ENCODE assay signal across 27 mouse cellular contexts in genomic region chr12:73939542-73939941, GRCm38 (mm10). TPM values are rescaled to one million over a fixed set of nuclear protein-coding genes. Genes with fewer than 3 reads are reported as not detected.
DNase-seq lines count a peak whose midpoint lies in the region; TF ChIP-seq lines count a peak whose summit lies in the region.
"Had no signal": no experiment of that assay in that cellular context is flagged by ENCODE, and none has a peak within 500 bp of the region (broad histone marks: within the 10 kb centered on the region; RNA-seq: fewer than 3 reads in every experiment).

No protein-coding gene starts in this region.

- H3K4me1 ChIP-seq in heart, adult 2 months (ENCODE audit: control insufficient read depth, insufficient read depth, low read length), result no peaks in the 10 kb centered on the region; the same call in 1 of the 2 replicates
- no peaks in the 10 kb centered on the region for H3K4me1 ChIP-seq in heart, embryonic 10.5 days
- H3K4me1 ChIP-seq: embryonic facial prominence, embryonic 13.5 days; forebrain, embryonic 10.5 days; forebrain, embryonic 15.5 days; stomach, embryonic 15.5 days had no signal

- intact Hi-C loops in gastrocnemius, adult 2 months (cut with DNase I), result no loop called here
- intact Hi-C loops in gastrocnemius, postnatal 36 days (cut with DNase I), result no loop called here
- intact Hi-C loops in heart, adult 2 months (cut with DNase I), result no loop called here

- WGBS in heart, adult 2 months, result 38% methylated on average over 6 of the region's 6 CpGs
- WGBS in heart, embryonic 10.5 days, result 81% methylated on average over 6 of the region's 6 CpGs

- H3K79me2 ChIP-seq in heart, adult 2 months (replicated peaks; ENCODE audit: control insufficient read depth, insufficient read depth, low read length), result no peaks in the 10 kb centered on the region

- no peak overlapping the region for H3K9ac ChIP-seq in heart, adult 2 months (ENCODE audit: low read depth, low read length)
- H3K9ac ChIP-seq: embryonic facial prominence, embryonic 13.5 days; forebrain, embryonic 15.5 days; liver, embryonic 14.5 days; stomach, embryonic 15.5 days had no signal

- TF ChIP-seq CTCF in gastrocnemius, adult 2 months (IDR thresholded peaks at IDR 0.05), result no peak
- no peak for TF ChIP-seq CTCF in heart, adult 2 months (IDR thresholded peaks at IDR 0.05)

- peak; percentile 39 for DNase-seq in gastrocnemius, adult 2 months
- DNase-seq in gastrocnemius, postnatal 36 days, result no peak
- peak; percentile 28 to 51 for DNase-seq in heart, adult 2 months
- DNase-seq in heart, embryonic 10.5 days (ENCODE audit: low spot score), result no peak
- peak; percentile 33 for DNase-seq in brain, adult 2 months (ENCODE audit: low read depth, low spot score)
- peak; percentile 26 for DNase-seq in skeletal muscle tissue, adult 2 months (ENCODE audit: low read depth, low spot score)
- DNase-seq in adrenal gland, postnatal 10 days, result no peak
- DNase-seq: adrenal gland, postnatal 14 days; cerebellum, adult 11-12 months; cerebellum, adult 9-11 months; kidney, adult 18-20 months; liver; lung, adult 2 months; lung, postnatal 10 days; midbrain, embryonic 14.5 days had no signal

- H3K9me3 ChIP-seq in heart, embryonic 10.5 days, result no peaks in the 10 kb centered on the region
- H3K9me3 ChIP-seq: embryonic facial prominence, embryonic 13.5 days; forebrain, embryonic 10.5 days; forebrain, embryonic 15.5 days; G1E; stomach, embryonic 15.5 days had no signal

- H3K4me3 ChIP-seq in gastrocnemius, adult 2 months, result no peak overlapping the region
- H3K4me3 ChIP-seq in heart, adult 2 months, result no peak overlapping the region
- H3K4me3 ChIP-seq in heart, embryonic 10.5 days, result no peak overlapping the region
- H3K4me3 ChIP-seq: embryonic facial prominence, embryonic 13.5 days; forebrain, embryonic 10.5 days; forebrain, embryonic 15.5 days; stomach, embryonic 15.5 days had no signal

- H3K27ac ChIP-seq in gastrocnemius, adult 2 months, result no peak overlapping the region
- no peak overlapping the region; the same call in 1 of the 2 replicates for H3K27ac ChIP-seq in heart, adult 2 months
- no peak overlapping the region for H3K27ac ChIP-seq in heart, embryonic 10.5 days
- H3K27ac ChIP-seq: embryonic facial prominence, embryonic 13.5 days; forebrain, embryonic 10.5 days; forebrain, embryonic 15.5 days; kidney, postnatal 0 days; liver, embryonic 14.5 days; stomach, embryonic 15.5 days had no signal

- TF ChIP-seq POLR2A in heart, adult 2 months (IDR thresholded peaks at IDR 0.05; ENCODE audit: insufficient read depth, low read depth, low read length), result no peak

- no peaks in the 10 kb centered on the region for H3K27me3 ChIP-seq in heart, adult 2 months (ENCODE audit: control insufficient read depth, insufficient read depth, low read length)
- H3K27me3 ChIP-seq in heart, embryonic 10.5 days (ENCODE audit: insufficient read depth, poor library complexity, severe bottlenecking), result no peaks in the 10 kb centered on the region
- H3K27me3 ChIP-seq: embryonic facial prominence, embryonic 13.5 days; forebrain, embryonic 15.5 days; Patski; stomach, embryonic 15.5 days had no signal

- peaks cover 54% of the 10 kb centered on the region for H3K36me3 ChIP-seq in heart, adult 2 months (ENCODE audit: control insufficient read depth, insufficient read depth, low read length)
- H3K36me3 ChIP-seq in heart, embryonic 10.5 days, result peaks cover 93% of the 10 kb centered on the region

- 0 out of 2 replicates have a peak, but pooled peaks have one; percentile 18 for TF ChIP-seq EP300 in heart, adult 2 months (IDR thresholded peaks at IDR 0.05; ENCODE audit: insufficient read depth, low read depth, low read length)

RNA-seq across cellular contexts. Expression of gene Gm49321, which starts 2.1 kb away (rescaled TPM):
- 1 to 10 TPM; 1.5 to 2.5 TPM for total RNA-seq in gastrocnemius, adult 2 months (2021)
- 1 to 10 TPM; 2.5 to 3.5 TPM for total RNA-seq in gastrocnemius, postnatal 36 days (2021)
- 1 to 10 TPM; 6.9 to 7.2 TPM for total RNA-seq in heart, adult 2 months (2021)
- not detected in 2 replicates for polyA plus RNA-seq in heart, adult 2 months (2012; rRNA removed)
- polyA plus RNA-seq in heart, embryonic 10.5 days (2016; fragmentation: Nextera tagmentation; extraction: Ambion mirVana), result 13.8 and 15.8 TPM in 2 replicates
- 1 to 10 TPM; 3.3 to 7.9 TPM for total RNA-seq in adrenal gland, postnatal 10 days (2021)
- total RNA-seq: monocyte, adult 5-6 weeks had no signal
- polyA plus RNA-seq: frontal cortex, adult 2 months; G1E; gonadal fat pad, adult 2 months; large intestine, adult 2 months; lung, adult 2 months had no signal

RNA-seq across cellular contexts. Expression of gene Snapc1, which starts 24.7 kb away (rescaled TPM):
- total RNA-seq in gastrocnemius, adult 2 months (2021), result 1 to 10 TPM; 3.9 to 8.8 TPM
- total RNA-seq in gastrocnemius, postnatal 36 days (2021), result 1 to 10 TPM; 3.8 to 5.3 TPM
- 10 to 100 TPM; 10.9 to 12.8 TPM for total RNA-seq in heart, adult 2 months (2021)
- 5.0 and 8.6 TPM in 2 replicates for polyA plus RNA-seq in heart, adult 2 months (2012; rRNA removed)
- polyA plus RNA-seq in heart, embryonic 10.5 days (2016; fragmentation: Nextera tagmentation; extraction: Ambion mirVana), result 20.8 and 24.1 TPM in 2 replicates
- 10 to 100 TPM; 12.4 to 13.0 TPM for total RNA-seq in adrenal gland, postnatal 10 days (2021)

RNA-seq across cellular contexts. Expression of gene Hif1a, which starts 38.4 kb away (rescaled TPM):
- 10 to 100 TPM; 15.6 to 16.5 TPM for total RNA-seq in gastrocnemius, adult 2 months (2021)
- 10 to 100 TPM; 12.4 to 16.0 TPM for total RNA-seq in gastrocnemius, postnatal 36 days (2021)
- 10 to 100 TPM; 45.3 to 45.7 TPM for total RNA-seq in heart, adult 2 months (2021)
- 18.0 and 35.1 TPM in 2 replicates for polyA plus RNA-seq in heart, adult 2 months (2012; rRNA removed)
- polyA plus RNA-seq in heart, embryonic 10.5 days (2016; fragmentation: Nextera tagmentation; extraction: Ambion mirVana), result 138 and 194 TPM in 2 replicates
- total RNA-seq in adrenal gland, postnatal 10 days (2021), result 10 to 100 TPM; 56.7 to 58.2 TPM

RNA-seq across cellular contexts. Expression of gene Syt16, which starts 57.9 kb away (rescaled TPM):
- total RNA-seq in gastrocnemius, adult 2 months (2021), result not detected
- total RNA-seq in gastrocnemius, postnatal 36 days (2021), result not detected
- not detected for total RNA-seq in heart, adult 2 months (2021)
- 0.10 and 0.35 TPM in 2 replicates for polyA plus RNA-seq in heart, adult 2 months (2012; rRNA removed)
- polyA plus RNA-seq in heart, embryonic 10.5 days (2016; fragmentation: Nextera tagmentation; extraction: Ambion mirVana), result 0.32 and 0.33 TPM in 2 replicates
- total RNA-seq in adrenal gland, postnatal 10 days (2021), result 1 to 10 TPM in 1 of 2 experiments, under 1 TPM in 1; 0.93 to 1.7 TPM
- total RNA-seq: monocyte, adult 5-6 weeks had no signal
- polyA plus RNA-seq: G1E; lung, adult 2 months; Patski had no signal

Comparison
In these comparisons a context has a peak if more than half of its experiments do, and no peak if none do; other contexts are left out.
1. DNase-seq: peak in gastrocnemius, adult 2 months (single experiment), heart, adult 2 months (2 of 2), brain, adult 2 months (single experiment) and skeletal muscle tissue, adult 2 months (single experiment); none in gastrocnemius, postnatal 36 days (0 of 2), heart, embryonic 10.5 days (single experiment) and adrenal gland, postnatal 10 days (single experiment).